Mouse (Mus musculus) brain, embryonic 14.5 days (tissue): ENCODE data around the gene Tspan4. TPM values are rescaled to one million over a fixed set of nuclear protein-coding genes. Genes with fewer than 3 reads are reported as not detected.

Source experiments
- DNase-seq: peaks from one replicate; pipeline ENCODE4 v3.0.0-alpha.2; 2011; ENCODE audit warnings: low read depth
- CTCF ChIP-seq: fragments of 200-500 bp; IDR thresholded peaks from 2 replicates; pipeline ENCODE4 v1.5.1; 2012; ENCODE audit warnings: inconsistent platforms, mild to moderate bottlenecking, moderate library complexity, borderline replicate concordance; ENCODE audit not compliant: insufficient read depth, insufficient read length; ENCODE audit errors: extremely low read depth
- POLR2A ChIP-seq: fragments of 200-500 bp; IDR thresholded peaks from 2 replicates; pipeline ENCODE4 v1.6.1; 2012; ENCODE audit warnings: mild to moderate bottlenecking, inconsistent platforms, borderline replicate concordance; ENCODE audit not compliant: poor library complexity, insufficient read depth, insufficient read length, severe bottlenecking; ENCODE audit errors: extremely low read depth
- polyA plus RNA-seq: library from polyadenylated mRNA; depleted of rRNA; stranded (reverse); fragments of >200 nt; gene quantifications from 2 replicates; pipeline ENCODE4 v1.2.3, GENCODE M21; 2012

The Tspan4 gene
- polyA plus RNA-seq, 1 experiment, result 44.2 TPM

DNA sequence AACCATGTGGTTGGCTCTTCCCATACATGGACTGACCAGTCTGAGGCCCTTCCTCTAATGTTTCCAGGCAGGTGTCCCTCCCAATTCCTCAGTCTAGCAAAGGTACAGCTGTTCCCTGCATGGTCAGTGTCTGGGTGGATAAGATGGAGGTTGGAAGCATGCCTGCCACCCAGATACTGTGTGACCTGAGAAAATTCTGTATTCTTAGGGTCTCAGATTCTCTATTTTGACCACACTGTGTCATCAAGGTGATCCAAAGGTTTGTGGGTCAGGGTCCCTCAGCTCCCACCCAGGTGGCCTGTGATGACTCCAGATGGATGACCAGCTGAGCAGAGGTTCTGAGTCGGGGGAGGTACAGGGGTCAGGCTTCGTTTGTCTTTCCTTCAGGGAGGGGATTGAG, 10.1 kb downstream of the Tspan4 start:
- DNase-seq, result no peak
- TF ChIP-seq CTCF, result no peak
- no peak for TF ChIP-seq POLR2A

DNA sequence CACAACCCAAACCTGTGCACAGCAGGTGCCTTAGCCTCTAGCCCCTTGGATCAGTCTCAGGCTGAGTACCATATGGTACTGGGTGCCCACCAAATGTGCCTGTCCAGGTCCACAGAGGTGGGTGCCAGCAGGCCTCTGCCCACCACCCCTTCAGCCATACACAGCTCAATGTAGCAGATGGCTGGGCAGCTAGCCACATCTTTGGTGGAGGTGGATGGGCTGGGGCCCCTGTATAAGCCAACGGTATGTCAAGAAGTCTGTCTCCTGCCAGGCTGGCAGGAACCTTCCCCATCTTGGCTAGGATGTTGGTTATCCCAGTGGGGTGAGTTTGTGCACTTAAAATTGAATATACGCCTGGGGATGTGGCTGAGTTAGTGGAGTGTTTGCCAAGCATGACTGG, 10.6 kb downstream of the Tspan4 start:
- DNase-seq, result peak; percentile 37
- TF ChIP-seq CTCF, result no peak
- TF ChIP-seq POLR2A, result no peak

DNA sequence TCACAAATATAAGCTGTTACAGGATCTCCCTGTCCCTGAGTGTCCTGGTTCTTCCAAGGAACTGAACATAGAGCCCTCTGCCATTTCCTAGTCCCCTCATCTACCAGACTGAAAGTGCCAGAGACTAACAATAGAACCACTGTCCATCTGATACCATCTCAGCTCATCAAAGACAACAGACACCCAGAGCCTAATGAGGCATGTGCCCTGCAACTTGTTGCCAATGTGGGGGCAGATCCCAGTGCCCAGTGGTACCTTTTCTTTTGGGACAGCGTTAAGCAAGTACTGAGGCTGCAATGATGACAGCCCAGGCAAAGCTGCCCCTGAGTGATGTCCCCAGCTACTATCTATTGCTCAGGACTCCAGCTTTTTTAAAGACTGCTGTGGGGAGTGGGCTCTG, 11.2 kb downstream of the Tspan4 start:
- DNase-seq, result no peak

DNA sequence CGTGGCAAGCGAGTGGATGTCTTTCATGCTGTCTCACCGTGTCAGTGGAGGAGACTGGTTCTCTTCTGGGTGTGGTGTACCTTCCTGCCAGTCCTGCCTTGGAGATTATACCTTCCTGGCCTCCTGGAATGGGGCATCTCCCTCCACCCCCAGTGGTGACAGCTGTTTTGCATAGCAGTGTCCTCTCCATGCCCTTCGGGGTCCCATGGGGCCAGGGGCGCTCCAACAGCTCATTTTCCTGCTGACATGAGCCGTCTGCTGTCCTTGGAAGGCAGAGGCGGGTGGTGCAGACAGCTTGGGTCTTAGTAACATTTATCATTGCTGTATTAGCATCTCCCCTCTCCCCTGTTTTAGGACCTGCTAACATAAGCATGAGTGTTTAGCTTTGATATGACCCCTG, 12.1 kb downstream of the Tspan4 start:
- no peak for DNase-seq
- TF ChIP-seq POLR2A, result no peak
- no peak for TF ChIP-seq CTCF

More for the DNA sequence above, 11.2 kb downstream of the Tspan4 start:
- TF ChIP-seq POLR2A (no peak), CTCF (no peak)

DNA sequence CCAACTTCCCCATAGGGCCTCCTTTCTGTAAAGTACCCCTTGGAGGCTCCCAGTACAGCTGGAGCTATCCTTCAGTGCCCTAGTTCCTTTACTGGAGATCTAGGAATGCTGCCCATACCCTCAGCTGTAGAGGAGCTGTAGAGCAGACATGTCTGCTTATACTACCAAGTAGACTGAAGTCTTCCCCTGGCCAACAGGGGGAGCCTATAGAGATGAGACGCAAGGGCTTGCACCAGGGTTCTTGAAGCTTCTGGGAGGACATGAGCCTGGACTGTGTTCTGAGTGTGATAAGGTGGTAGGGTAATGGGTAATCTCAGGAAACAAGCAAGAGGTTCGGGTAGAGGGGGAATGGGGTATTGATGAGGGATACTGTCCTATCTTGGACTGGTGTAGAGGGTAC, 16.1 kb downstream of the Tspan4 start:
- TF ChIP-seq POLR2A, result no peak
- TF ChIP-seq CTCF, result peak; percentile 19; the same call in 1 of the 2 replicates
- no peak for DNase-seq

DNA sequence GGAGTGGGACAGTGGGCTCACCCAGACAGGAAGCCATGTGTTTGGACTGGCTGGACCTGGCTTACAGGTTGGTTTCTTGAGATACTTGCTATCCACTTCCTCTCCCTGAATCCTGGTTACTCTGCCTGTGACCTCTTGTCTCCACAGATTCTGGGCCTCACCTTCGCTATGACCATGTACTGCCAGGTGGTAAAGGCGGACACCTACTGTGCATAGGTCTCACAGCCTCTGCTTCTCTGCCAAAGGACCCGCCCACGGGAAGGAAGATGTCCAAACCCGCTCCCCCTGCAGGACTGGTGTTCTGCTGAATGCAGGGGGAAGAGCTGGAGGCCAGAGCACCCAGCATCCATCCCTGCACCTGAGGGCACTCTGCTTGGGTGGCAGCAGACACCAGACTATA, 17.7 kb downstream of the Tspan4 start:
- DNase-seq, result no peak
- TF ChIP-seq POLR2A, result no peak
- no peak for TF ChIP-seq CTCF

DNA sequence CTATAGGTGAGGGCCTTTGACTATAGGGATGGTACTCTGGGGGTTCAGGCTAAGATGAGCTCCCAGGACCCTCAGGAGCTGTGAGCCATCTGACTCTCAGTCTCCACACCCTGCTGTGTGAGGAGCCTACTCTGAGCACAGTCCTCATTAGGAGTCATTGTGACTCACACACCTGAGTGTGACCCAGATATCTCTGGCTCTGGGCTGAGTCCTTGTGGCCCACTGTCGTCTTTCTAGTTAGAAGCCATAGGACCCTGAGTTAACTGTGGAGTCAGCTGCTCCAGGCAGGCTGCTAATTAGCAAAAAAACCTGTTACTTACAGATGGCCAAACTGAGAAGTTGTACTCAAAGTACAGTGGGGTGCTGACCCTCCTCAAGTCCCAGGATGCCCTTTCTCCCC, 18.7 kb downstream of the Tspan4 start:
- DNase-seq, result no peak
- TF ChIP-seq CTCF, result no peak
- no peak for TF ChIP-seq POLR2A

DNA sequence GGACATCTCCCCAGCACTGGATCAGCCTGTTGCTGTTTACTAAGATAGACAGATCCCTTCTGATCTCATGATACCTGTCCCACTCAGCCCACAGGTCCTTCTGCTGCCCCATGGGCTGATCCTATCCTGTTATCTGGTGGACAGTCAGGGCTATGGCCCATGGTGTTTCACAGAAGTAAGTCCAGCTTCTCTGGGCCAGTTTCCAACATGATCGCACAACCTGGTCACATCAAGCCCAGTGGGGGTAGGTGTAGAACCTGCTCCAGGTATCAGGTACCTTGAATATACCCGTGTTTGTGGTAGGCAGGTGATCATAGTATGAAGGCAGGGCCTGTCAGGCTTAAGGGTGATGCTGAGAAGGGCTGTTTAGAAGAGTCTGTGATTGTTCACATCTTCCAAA, 20.3 kb downstream of the Tspan4 start:
- TF ChIP-seq POLR2A (no peak), CTCF (no peak)
- no peak for DNase-seq

DNA sequence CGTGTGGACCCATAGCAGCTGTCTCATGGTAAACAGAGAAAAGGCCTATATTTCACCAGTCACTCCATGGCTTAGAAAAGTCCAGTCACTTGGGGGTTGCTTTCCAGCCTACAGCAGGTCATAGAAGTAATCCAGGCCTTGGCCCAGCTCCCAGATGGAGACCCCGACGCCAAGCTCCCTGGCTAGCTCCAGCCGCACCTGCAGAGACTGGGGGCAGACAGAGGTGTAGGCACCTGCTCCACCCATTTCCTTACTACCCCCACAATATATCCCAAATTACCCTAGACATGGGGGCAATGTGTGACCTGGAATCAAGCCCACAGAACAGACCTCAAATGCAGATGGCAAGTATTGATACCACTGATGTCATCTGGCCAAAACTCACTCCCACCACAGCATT, 20.9 kb downstream of the Tspan4 start:
- TF ChIP-seq POLR2A (no peak), CTCF (no peak)
- DNase-seq, result no peak

DNA sequence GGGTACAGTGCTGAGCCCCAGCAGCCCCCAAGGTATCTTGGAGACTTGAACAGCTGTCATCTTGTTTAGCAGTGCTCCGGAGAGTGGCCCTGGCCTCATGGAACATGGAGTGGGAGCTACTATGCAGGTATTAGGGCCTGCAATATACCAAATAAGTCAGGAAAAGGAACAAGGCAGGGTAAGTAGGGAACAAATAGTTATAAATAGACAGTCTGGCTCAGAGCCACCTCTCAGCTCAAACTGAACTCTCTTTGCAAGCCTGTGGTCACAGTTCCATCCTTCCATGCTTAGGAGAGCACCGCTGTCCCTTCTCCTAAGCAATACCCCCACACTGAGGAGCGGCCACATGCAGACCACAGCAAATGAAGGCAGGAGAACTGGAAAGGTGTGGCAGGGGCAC, 22.6 kb downstream of the Tspan4 start:
- DNase-seq, result no peak
- TF ChIP-seq POLR2A (no peak), CTCF (no peak)

DNA sequence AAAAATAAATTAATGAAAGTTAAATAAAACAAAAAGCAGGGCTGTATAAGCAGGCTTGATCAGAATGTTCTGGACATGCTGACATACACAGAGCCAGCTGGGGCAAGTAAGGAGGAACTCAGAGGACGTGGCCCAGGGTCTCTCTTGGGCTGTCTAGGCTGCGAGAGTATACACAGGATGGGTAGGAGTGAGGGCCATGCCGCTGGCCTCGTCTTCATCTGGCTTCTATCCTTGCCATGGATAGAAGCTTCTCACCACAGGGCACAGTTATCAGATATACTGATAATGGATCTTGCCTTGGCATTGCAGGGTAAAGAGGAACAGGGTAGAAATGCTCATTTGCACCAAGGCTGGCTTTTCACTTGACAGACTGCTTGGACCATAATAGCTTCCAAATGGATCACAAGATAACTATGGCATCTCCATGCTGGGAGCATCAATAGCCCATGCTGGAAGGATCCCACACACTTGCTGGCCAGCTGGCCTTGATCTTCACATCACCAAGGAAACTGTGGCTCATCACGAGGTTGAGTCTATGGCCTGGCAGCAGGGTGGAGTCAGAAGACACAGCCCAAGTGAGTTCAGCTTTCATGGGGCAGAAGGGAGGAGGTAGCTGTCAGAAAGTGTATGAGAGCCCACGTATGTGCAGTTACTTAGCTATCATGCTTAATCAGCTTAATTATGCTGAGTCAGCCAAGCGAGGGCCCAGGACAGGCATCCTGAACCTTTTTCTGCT, 26.9 kb downstream of the Tspan4 start:
- DNase-seq, result no peak
- TF ChIP-seq POLR2A (no peak), CTCF (no peak)

DNA sequence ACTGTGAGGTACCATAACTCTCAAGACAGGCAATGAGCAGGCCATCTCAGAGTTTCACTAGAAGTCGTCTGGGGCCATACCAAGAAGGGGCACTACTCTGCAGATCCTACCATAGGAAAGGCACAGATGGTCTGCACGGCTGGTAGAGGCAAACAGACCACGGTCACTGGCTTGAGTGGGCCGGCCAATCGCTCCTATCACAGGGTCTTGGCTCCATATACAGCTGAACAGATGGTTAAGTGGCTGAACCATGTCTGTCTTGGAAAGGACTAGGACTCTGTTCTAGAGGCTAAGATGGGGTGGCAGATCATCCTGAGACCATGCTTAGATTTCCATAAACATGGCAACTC, 27.5 kb downstream of the Tspan4 start:
- TF ChIP-seq CTCF, result no peak
- no peak for TF ChIP-seq POLR2A
- DNase-seq, result no peak

DNA sequence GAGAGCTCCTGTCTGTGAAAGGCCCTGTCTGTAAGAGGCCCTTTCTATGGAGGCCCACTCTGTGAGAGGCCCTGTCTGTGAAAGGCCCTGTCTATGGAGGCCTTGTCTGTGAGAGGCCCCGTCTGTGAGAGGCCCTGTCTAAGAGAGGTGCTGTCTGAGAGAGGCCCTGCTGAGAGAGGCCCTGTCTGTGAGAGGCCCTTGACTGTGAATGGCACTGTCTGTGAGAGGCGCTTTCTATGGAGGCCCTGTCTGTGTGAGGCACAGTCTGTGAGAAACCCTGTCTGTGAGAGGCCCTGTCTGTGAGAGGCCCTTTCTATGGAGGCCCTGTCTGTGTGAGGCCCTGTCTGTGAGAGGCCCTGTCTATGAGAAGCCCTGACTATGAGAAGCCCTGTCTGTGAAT, 31.2 kb downstream of the Tspan4 start:
- no peak for DNase-seq
- no peak for TF ChIP-seq CTCF
- TF ChIP-seq POLR2A, result no peak

DNA sequence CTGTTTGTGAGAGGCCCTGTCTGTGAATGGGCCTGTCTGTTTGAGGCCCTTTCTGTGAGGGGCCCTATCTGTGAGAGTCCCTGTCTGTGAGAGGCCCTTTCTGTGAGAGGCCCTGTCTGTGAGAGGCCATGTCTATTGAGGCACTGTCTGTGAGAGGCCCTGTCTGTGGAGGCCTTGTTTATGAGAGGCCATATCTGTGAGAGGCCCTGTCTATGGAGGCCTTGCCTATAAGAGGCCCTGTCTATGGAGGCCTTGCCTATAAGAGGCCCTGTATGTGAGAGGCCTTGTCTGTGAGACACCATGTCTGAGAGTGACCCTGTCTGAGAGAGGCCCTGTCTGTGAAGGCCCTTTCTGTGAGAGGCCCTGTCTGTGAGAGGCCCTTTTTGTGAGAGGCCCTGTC, 33.1 kb downstream of the Tspan4 start:
- no peak for TF ChIP-seq CTCF
- TF ChIP-seq POLR2A, result no peak
- DNase-seq, result peak; percentile 9
